Mouse (Mus musculus): ENCODE data around the gene Apobec3.
A peak's percentile ranks its signal among the peaks of the same experiment; 100 is the strongest.

The Apobec3 gene

DNA sequence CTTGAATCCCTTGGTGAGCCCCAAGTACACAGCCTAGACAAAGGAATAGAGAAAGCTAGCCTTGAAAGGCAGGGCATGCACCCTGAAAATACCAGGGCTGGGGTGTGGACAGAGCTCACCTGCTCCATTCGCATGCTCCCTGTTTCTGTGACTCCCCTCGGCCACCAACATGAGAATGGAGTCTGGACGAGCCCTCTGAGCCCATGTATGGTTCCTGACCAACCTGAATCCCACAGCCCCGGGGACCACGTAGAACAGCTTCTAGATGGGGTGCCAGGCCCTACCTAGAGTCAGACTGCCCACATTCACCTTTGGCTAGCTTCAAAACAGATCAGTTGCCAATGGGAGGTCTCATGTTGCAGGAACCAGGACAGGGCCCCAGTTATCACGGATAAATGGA, 59.8 kb downstream of the Apobec3 start:
- peak in 1 of 2 experiments; percentile 11 for DNase-seq (ENCODE audit: low spot score in 2 of 2)

DNA sequence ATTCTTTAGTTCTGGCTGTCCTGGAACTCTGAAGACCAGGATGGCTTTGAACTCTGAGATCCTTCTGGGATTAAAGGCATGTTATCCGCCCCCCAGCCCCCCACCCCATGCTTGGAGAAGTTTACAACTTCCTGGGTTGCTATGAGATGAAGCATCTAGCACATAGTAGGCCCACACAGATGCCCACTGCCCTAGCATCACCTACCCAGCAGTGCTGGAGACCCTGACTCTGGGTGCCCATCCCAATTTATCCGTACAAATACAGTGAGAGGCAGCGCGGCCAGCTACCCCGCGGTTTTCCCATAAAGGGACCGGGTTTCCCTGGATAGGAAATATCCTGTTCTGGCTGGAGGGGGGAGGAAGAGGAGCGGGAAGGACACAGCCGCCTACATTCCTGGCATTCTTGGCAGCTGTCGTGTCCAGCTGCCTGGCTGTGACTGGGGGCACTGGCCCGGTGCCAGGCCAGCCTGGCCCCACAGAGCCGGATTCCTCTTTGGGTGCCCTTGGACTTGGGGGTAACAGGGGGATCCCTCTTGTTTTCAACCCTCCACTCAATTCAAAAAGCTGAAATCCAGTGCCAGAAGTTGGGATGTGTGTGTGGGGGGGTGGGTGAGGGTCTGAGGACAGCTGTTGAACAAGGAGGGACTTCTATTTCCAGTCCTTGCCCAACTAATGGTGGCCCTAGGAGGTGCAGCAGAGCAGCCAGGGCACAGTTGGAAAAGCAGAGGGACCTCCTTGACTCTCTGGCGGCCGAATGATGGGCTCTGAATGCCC, 60.5 kb downstream of the Apobec3 start:
- DNase-seq (ENCODE audit: low spot score in 2 of 2), result peak; percentile 49 to 69

DNA sequence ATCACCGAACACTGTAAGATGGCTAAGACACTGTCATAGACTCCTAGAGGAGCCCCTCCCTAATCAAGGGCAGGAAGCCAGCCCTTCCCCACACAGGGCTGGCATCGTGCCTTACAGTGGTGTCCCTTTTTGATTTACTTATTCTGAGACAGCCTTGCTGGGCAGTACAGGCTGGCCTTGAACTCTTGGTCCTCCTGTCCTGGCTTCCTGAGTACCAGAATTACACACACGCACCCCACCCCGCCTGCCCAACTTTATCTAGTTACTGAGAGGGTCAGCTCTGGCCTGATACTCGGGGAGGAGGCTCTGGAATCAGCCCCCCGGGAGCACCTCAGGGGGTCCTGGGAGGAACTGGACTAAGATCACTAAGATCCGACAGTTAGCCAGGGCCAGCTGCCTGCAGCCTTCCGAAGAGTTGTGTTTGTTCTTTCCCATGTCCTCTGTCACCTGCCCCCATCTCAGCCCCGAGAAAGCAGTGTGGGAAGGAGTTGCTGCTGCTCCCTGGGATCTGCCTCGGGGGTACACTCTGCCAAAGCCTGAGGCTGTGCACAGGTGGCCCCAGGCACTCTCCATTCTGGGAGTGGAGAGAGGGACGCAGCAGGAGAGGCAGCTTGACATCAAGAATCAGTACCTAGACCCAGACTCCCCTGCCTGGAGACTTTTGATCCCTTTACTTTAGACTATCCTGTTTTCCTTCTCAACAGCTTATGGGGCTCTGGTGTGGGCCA, 61.2 kb downstream of the Apobec3 start:
- peak in 1 of 2 experiments; percentile 25 for DNase-seq (ENCODE audit: low spot score in 2 of 2)

DNA sequence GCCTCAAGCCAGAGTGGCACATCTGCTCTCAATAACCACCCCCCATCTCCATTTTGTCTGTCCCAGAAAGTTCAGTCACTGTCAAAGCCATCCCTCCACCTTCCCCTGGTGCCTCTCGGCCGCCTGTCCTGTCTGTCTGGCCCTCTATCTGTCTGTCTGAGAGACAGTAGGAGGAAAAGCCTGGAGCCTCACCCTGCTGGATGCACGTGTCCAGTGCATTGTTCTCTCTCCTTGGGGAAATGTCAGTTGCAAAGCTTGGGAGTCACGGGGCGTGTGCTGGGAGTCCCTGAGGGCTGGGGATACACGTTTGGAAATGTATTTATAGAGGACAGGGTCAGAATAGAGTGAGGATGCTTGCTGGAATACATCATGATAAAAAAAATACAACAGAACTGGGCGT, 62.0 kb downstream of the Apobec3 start:
- peak; percentile 48 to 76 for DNase-seq (ENCODE audit: low spot score in 2 of 2)

DNA sequence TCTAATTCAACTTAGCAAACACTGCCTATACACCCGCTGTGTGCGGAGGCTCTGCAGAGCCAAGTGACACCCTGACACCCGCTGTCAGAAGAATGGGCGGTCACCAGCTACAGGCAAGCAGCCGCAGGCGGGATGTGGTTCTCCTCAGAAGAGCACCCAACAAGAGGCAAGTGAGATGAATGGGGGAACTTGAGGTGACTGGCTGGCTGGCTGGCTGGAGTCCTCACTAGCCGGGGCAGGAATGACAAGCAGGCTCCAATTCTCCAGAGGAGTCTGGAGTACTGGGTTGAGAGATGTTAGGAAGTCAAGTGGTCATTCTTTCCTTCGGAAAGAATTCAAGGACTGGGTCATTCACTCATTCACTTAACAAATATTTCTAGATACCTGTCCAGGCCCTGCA, 65.1 kb downstream of the Apobec3 start:
- DNase-seq (ENCODE audit: low spot score in 2 of 2), result no peak

DNA sequence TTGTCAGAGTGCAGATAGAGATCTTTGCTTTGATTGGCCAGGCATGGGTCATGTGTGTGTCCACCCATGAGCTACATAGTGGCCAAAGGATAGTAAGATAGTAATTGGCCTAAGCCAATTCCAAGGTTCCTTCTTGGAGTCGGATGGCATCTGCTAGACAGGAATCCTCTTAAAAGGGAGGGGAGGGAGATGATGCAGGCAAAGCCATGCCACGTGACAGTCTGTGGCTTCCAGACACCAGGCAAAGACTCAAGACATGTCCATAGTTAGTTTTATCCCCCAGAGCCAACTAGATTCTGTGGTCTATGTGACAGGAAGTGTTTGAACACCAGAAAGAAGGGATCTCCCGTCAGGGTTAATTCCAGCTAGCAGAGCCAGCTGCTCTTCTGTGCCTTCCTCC, 67.0 kb downstream of the Apobec3 start:
- DNase-seq (ENCODE audit: low spot score in 2 of 2), result no peak

DNA sequence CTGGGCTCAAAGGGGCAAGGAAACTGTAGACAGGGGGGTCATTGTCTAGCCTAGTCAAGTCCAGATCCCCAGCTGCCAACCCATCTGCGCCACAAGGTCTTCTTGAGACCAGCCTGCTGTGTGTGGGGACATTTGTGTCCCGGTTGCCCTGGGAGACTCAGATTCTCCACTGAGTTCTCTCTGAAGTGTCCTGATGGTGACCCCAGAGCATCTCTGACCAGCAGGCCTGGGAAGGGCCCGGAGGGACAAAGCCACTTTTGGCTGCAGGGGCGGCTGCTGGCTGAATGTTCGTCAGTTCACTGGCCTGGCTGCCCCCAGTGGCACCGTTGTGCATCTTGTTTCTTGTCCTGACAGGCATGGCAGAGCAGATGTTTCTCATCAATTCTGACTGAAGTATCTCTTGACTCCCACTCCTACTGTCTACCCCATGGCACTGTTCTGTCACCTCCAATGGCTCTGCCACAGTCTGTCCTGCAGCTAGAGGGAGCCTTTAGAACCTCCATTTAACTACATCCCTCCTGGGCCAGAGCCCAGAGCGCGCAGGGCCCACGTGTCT, 70.0 kb downstream of the Apobec3 start:
- DNase-seq (ENCODE audit: low spot score in 2 of 2), result peak in 1 of 2 experiments; percentile 51

DNA sequence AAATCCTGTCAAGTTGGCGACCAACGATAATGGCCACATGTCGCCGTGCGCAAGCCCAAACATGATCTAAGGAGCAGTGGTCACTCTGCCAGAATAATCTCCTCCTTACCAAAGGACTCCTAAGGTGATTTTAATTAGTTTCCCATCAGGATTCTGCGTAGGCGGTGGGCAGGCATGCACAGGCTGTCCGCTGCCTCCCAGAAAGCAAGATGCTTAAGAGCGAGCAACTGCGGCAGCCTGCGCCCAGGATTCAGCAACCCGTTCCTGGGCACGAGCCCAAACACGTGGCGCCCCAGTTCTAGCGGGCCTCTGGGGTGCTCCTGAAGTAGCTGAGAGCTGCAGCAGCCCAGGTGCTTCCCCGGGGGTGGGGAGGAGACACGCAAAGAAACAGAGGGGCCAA, 71.2 kb downstream of the Apobec3 start:
- DNase-seq (ENCODE audit: low spot score in 2 of 2), result no peak

DNA sequence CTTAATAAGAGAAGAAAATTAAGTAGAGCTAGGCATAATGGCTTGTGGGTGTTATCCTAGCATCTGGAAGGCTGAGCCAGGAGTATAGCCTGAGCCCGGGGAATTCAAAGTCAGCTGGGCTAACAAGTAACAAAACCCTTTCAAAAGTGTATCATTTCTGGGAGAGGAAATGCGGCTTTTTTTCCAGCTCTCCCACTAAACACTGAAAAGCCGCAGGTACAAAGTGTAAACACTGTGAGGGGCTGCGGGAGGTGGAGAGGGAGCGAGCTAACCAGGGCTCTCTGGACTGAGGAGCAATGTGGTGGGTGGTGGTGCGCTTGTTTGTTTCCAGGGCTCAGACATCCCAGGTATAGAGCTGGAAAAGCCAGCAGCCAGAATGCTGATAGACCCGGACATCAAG, 72.9 kb downstream of the Apobec3 start:
- no peak for DNase-seq (ENCODE audit: low spot score in 2 of 2)
